Mouse (Mus musculus) CH12.LX (cell line): Measurements from ENCODE around the gene Actl11.

Experiments
- CTCF ChIP-seq, 2 experiments: IDR thresholded peaks in 1 of 2; conservative IDR thresholded peaks in 1 of 2; 2 replicates each; pipeline ENCODE4 v1.5.1; 2011 to 2012; ENCODE audit warnings: low read depth in 2 of 2, low read length in 2 of 2, improper control_type of control experiment in 1 of 2, inconsistent platforms in 1 of 2, mild to moderate bottlenecking in 1 of 2, moderate library complexity in 1 of 2
- ETS1 ChIP-seq: conservative IDR thresholded peaks from 2 replicates; pipeline ENCODE4 v1.6.1; 2012; ENCODE audit warnings: low read depth, mild to moderate bottlenecking, inconsistent platforms, low read length, improper control_type of control experiment, moderate library complexity
- HCFC1 ChIP-seq: IDR thresholded peaks from 2 replicates; pipeline ENCODE4 v1.6.1; 2012; ENCODE audit warnings: low read depth, mild to moderate bottlenecking, inconsistent platforms, low read length, improper control_type of control experiment
- IRF4 ChIP-seq: IDR thresholded peaks from 2 replicates; pipeline ENCODE4 v1.6.1; 2014; ENCODE audit warnings: low read depth, mild to moderate bottlenecking, inconsistent platforms, low read length, improper control_type of control experiment
- MAX ChIP-seq: IDR thresholded peaks from 2 replicates; pipeline ENCODE4 v1.6.1; 2011; ENCODE audit warnings: low read length, improper control_type of control experiment
- POLR2A ChIP-seq: IDR thresholded peaks from 2 replicates; pipeline ENCODE4 v1.6.1; 2011; ENCODE audit warnings: low read depth, mild to moderate bottlenecking, improper control_type of control experiment, low read length
- POLR2AphosphoS2 ChIP-seq: IDR thresholded peaks from 2 replicates; pipeline ENCODE4 v1.6.1; 2011; ENCODE audit warnings: low read depth, low read length, improper control_type of control experiment
- RCOR1 ChIP-seq: conservative IDR thresholded peaks from 2 replicates; pipeline ENCODE4 v1.6.1; 2012; ENCODE audit warnings: low read depth, mild to moderate bottlenecking, inconsistent platforms, low read length, improper control_type of control experiment
- SMC3 ChIP-seq: IDR thresholded peaks from 2 replicates; pipeline ENCODE4 v1.6.1; 2011; ENCODE audit warnings: low read depth, low read length, improper control_type of control experiment
- ZMIZ1 ChIP-seq: IDR thresholded peaks from 2 replicates; pipeline ENCODE4 v1.6.1; 2012; ENCODE audit warnings: low read depth, mild to moderate bottlenecking, inconsistent platforms, low read length, improper control_type of control experiment

- TF ChIP-seq SMC3, result no peak
- TF ChIP-seq CTCF (conservative IDR thresholded peaks at IDR 0.05 in 1 of 2, IDR thresholded peaks at IDR 0.05 in 1 of 2; ENCODE audit: low read depth in 2 of 2, low read length in 2 of 2), result no peak
- no peak for TF ChIP-seq ZMIZ1
- TF ChIP-seq HCFC1, result no peak
- TF ChIP-seq POLR2AphosphoS2, result no peak
- no peak for TF ChIP-seq POLR2A
- TF ChIP-seq IRF4, result no peak
- no peak for TF ChIP-seq RCOR1
- TF ChIP-seq ETS1, result no peak
- no peak for TF ChIP-seq MAX
Measured at GRCm38 (mm10) chr9:107910025-107910769, 18.1 kb upstream of the Actl11 start.
